Mouse (Mus musculus) liver, adult 2 months (tissue): Measurements from ENCODE around the gene Etv4.

ENCODE experiments used
- CTCF ChIP-seq: fragments of 200-500 bp; IDR thresholded peaks from 2 replicates; pipeline ENCODE4 v1.5.1; 2011; ENCODE audit warnings: low read depth, low read length, control low read depth
- POLR2A ChIP-seq: fragments of 200-500 bp; IDR thresholded peaks from 2 replicates; pipeline ENCODE4 v1.6.1; 2011; ENCODE audit warnings: low read length, control low read depth; ENCODE audit not compliant: insufficient read depth; ENCODE audit errors: extremely low read depth

- TF ChIP-seq CTCF: no peak
- no peak for TF ChIP-seq POLR2A
These were observed 38.0 kb upstream of the Etv4 start for GRCm38 (mm10) chr11:101823210-101823609.
